Mouse (Mus musculus): ENCODE results near the gene Uap1l1.

Gene Uap1l1

GRCm38 (mm10) chr2:25318971-25319773 lies 46.3 kb downstream of the Uap1l1 start, which contains the start of gene Grin1:
Grin1 (minus strand) TSS chr2:25319187.
- DNase-seq (ENCODE audit: extremely low read depth, insufficient read length, low spot score) = no peak

GRCm38 (mm10) chr2:25318119-25318966 lies 47.1 kb downstream of the Uap1l1 start:
- no peak for DNase-seq (ENCODE audit: extremely low read depth, insufficient read length, low spot score)

- DNase-seq (ENCODE audit: extremely low read depth, insufficient read length, low spot score) = no peak
Measured at GRCm38 (mm10) chr2:25311491-25311891, 54.0 kb downstream of the Uap1l1 start.

GRCm38 (mm10) chr2:25310969-25311368 lies 54.5 kb downstream of the Uap1l1 start:
- no peak for DNase-seq (ENCODE audit: extremely low read depth, insufficient read length, low spot score)

- no peak for DNase-seq (ENCODE audit: extremely low read depth, insufficient read length, low spot score)
Measured at GRCm38 (mm10) chr2:25310180-25310579, 55.3 kb downstream of the Uap1l1 start.
